Mouse (Mus musculus) A20 (cell line): ENCODE results near the gene Zdhhc17.
A peak's percentile ranks its signal among the peaks of the same experiment; 100 is the strongest.

Source experiments
- DNase-seq: peaks from one replicate; pipeline ENCODE4 v3.0.0-alpha.2; 2011; ENCODE audit warnings: low read depth, low spot score

The Zdhhc17 gene

GRCm38 (mm10) chr10:110958879-110959278 is 51.1 kb downstream of the Zdhhc17 start:
- DNase-seq, result no peak

- no peak for DNase-seq
These were observed 56.9 kb downstream of the Zdhhc17 start for GRCm38 (mm10) chr10:110952937-110953451.

DNA sequence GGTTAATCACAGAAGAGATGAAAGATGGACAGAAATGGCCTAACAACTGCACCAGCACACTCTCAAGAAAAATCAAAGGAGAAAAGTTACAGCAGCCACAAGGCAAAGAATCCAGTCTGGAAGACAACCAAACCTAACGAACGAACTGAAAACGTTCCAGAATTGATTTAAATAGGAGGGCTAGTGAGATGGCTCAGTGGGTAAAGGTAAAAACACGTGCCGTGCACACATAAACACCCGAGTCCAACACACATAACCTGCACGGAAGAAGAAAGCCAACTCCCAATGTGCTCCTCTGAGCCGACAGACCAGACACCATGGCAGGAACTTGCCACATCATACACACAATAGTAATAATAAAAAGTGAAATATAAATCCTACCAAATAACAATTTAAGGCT is 57.7 kb downstream of the Zdhhc17 start:
- DNase-seq, result no peak

DNA sequence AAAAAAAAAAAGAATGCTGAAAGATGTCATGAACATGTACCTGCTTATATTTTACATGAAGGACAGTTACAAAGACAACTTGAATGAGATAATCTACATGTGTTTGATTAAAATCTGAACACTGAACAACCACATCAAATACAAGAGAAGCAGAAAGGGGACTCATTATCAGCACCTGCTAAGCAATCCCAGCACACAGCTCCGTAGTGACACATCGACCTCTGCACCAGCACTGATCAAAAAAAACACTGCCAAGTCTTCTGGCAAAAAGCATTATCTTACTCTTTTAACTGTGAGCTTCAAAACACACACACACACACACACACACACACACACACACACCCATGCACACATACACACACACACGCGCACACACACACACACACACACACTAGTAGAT is 58.2 kb downstream of the Zdhhc17 start:
- DNase-seq, result no peak

DNA sequence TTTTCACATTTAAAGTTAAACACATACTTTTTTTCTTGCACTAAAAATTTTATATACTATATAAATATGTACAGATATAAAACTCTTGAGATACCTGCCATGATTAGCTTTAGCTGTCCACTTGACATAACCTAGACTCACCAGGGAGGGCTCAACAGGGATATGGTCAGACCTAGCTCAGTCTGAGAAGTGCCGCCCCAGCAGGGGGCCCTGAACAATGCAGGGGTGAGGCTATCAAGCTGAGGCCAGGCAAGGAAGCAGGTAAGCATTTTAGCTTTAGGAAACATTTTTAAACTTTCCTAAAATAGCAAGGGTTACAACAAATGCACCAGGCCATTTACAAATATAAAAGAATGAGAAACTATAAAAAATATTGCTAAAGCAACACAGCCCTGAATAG is 58.8 kb downstream of the Zdhhc17 start:
- DNase-seq, result no peak

- DNase-seq, result no peak
These were observed 62.4 kb downstream of the Zdhhc17 start for GRCm38 (mm10) chr10:110947574-110947973.

GRCm38 (mm10) chr10:110945966-110946365 is 64.0 kb downstream of the Zdhhc17 start:
- DNase-seq, result peak; percentile 77

- DNase-seq, result no peak
These were observed 65.8 kb downstream of the Zdhhc17 start for GRCm38 (mm10) chr10:110944175-110944574.

- DNase-seq, result no peak
These were observed 67.1 kb downstream of the Zdhhc17 start for GRCm38 (mm10) chr10:110942806-110943205.

GRCm38 (mm10) chr10:110941968-110942367 is 68.0 kb downstream of the Zdhhc17 start:
- no peak for DNase-seq

- DNase-seq, result no peak
These were observed 69.1 kb downstream of the Zdhhc17 start for GRCm38 (mm10) chr10:110940740-110941398.

DNA sequence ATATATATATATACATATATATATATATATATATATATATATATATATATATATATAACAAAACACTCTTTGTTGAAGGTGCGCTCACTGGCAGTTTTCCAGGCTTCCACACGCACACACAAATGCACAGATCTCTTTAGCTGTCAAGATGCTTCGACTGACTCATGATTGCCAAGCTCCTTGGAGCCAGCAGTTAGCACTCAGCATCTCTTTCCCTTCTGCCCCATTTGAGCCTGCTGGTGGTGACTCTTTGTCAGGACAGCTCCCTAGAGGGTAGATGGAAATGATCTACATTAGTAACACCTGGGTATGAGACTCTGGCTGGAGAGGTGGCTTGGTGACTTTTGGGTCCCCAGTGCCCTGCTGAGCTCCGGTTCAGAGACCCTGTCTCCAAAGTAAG is 70.2 kb downstream of the Zdhhc17 start:
- no peak for DNase-seq

DNA sequence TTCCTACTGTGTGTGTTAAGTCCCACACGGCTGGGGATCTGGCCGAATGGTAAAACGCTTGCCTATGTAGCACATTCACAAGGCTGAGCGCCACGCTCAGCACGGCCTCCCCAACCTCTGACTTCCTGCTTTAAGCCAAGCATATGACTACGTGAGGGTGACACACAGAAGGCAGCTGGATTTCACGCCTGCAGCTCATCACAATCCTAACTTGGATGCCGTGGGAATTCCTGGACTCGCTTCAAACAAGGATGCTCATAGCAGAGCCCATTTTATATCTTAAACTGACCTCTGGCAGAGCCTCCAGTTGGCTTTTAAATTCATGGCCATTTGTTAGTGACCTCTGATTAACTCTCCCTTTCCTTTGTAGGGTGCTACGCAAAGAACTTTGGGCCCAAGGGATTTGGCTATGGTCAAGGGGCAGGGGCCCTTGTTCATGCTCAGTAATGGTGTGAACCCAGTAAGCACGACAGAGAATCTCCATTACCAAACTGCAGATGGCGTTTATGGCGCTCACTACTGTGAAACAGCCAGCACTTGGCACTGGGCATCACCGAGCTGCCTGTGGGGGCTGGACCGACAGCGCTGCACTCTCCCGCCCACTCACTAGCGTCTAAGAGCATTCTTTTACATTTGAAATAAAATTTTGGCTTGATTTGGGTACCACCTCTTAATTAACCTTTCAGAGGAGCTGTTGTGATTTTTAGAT is 70.9 kb downstream of the Zdhhc17 start:
- DNase-seq, result no peak

GRCm38 (mm10) chr10:110938361-110938760 is 71.6 kb downstream of the Zdhhc17 start:
- DNase-seq, result no peak

DNA sequence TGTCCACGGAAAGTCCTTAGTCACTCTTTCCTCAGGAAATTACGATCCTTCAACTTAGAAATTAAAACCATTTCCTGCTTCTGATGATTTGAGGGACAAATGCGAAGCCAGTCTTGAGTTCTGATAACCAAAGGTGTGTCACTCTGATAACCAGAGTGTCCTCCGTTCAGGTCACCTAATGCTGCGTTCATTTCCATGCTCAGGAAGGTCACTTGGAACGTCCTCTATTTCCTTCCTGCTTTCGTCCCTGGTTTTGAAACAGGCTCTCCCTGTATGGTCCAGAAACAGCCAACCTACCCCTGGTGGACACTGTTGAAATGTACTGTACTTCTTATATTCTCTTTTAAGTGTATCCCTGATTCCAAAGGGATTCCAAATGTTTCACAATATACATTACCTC is 74.3 kb downstream of the Zdhhc17 start:
- DNase-seq, result no peak

DNA sequence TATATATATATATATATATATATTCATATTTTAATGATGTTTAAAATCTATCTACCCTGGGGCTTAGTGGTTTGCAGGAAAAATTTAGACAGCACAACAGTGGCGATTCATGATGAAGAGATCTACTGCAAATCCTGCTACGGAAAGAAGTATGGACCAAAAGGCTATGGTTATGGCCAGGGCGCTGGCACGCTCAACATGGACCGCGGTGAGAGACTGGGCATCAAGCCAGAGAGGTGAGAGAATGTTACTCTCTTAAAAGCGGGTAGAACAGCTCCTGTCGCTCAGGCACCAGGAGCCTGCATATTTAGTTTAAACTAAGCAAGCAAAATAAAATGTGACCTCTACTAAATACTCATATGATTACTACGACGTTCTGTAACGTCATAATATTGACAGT is 74.9 kb downstream of the Zdhhc17 start:
- no peak for DNase-seq

DNA sequence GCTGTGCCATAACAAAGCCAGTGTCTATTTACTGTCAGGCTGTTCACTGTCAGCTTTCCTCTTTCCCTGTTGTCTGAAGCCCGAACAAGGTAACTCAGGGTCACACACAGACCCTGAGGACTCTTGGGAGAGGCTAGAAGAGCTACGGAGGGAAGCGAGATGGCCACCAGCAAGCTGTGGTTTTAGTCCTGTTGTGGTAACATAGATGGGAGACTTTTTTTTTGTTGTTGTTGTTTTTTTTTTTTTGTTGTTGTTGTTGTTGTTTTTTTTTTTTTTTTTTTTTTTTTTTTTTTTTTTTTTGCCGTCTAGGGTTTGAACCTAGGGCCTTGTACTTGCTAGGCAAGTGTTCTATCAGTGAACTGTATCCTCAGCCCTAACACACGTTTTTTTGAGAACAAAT is 76.4 kb downstream of the Zdhhc17 start:
- no peak for DNase-seq

DNA sequence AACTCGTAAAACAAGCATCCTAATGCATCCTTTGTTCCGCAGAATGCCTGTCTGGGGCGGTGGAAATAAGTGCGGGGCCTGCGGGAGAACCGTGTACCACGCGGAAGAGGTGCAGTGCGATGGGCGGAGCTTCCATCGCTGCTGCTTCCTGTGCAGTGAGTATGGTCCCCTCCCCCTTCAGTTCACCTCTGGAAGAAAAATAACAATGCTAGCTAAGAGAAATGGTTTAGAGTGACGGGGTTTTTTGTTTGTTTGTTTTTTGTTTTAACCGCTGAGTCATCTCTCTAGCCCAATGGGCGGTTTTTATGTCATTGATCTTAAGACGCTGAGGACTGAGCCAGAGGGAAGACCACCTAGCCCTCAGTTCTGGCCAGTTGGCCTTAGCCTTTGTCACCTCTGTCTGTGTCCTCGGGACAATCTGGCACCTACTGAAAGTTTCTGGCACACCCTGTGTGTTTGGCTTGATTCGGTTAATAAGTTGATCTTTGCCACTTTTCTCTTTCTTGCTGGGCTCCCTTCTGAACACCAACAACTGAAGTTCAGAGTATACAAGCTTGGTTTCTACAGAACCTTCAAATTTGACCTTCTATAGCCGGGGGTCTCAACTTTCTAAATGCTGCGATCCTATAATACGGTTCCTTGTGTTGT is 77.9 kb downstream of the Zdhhc17 start:
- no peak for DNase-seq

GRCm38 (mm10) chr10:110931161-110931912 is 78.6 kb downstream of the Zdhhc17 start:
- DNase-seq, result no peak

DNA sequence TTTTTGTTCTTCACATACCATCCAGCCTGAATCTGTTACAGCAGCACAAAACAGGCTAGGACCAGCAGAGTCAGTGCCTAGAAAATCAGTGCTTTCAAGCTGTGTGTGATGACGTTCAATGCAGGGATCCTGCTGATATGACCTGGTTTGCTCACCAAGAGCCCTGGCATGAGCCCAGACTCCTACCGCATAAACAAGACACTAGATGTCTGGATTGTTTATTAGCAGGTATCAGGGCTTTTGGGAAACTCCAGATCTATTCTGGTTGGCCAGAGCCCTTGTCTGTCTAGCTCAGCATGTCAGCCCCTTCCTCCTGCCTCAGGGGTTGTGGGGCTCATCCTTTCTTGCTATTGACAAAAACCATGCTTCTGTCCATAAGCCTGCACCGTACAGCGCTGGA is 80.2 kb downstream of the Zdhhc17 start:
- no peak for DNase-seq

- no peak for DNase-seq
These were observed 82.4 kb downstream of the Zdhhc17 start for GRCm38 (mm10) chr10:110927491-110927890.

- no peak for DNase-seq
These were observed 87.3 kb downstream of the Zdhhc17 start for GRCm38 (mm10) chr10:110922612-110923011.
